Mouse (Mus musculus): ENCODE data around the gene AC109138.7.

DNA sequence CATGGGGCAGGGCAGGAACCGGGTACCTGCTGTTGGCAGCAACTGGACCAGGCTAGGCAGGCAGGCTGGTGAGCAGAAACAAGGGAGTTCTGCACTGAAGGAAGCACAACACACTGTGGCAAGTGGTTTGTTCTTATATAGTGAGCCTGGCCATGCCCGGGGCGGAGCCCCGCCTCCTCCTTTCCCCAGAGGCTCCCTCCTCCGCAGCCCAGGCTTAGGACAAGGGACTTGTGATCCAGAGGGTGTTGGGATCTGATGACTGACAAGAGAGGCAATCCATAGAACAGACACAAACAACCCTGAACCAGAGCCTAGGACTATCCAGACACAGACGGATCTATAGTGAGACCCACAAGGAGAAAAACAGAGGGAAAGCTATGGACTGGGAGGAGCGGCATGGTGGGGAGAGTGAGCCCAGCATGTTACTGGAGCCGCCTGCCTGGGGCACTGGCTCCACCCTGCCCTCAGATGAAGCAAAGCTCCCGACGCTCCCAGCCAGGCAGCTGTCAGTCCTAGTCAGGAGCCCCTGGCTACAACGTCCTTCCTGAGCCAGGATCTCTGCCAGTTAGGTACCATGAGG lies 38.7 kb upstream of the AC109138.7 start, which contains the start of gene Carns1:
- no peak for TF ChIP-seq MAFK (IDR thresholded peaks at IDR 0.05; ENCODE audit: insufficient replicate concordance, low read length)
- no peak for TF ChIP-seq ZMIZ1 (IDR thresholded peaks at IDR 0.05; ENCODE audit: low read depth, low read length)
- TF ChIP-seq POLR2A (IDR thresholded peaks at IDR 0.05; ENCODE audit: low read depth, low read length): no peak
- no peak for TF ChIP-seq CTCF (conservative IDR thresholded peaks at IDR 0.05 in 1 of 2, IDR thresholded peaks at IDR 0.05 in 1 of 2; ENCODE audit: low read depth in 2 of 2, low read length in 2 of 2)
- no peak for TF ChIP-seq MEF2A (IDR thresholded peaks at IDR 0.05; ENCODE audit: borderline replicate concordance, low read depth, low read length)
- no peak for TF ChIP-seq MAX (IDR thresholded peaks at IDR 0.05; ENCODE audit: low read length)
- no peak for TF ChIP-seq RAD21 (IDR thresholded peaks at IDR 0.05; ENCODE audit: low read depth, low read length)
- TF ChIP-seq MAZ (IDR thresholded peaks at IDR 0.05; ENCODE audit: low read depth, low read length): no peak
- TF ChIP-seq POLR2AphosphoS2 (IDR thresholded peaks at IDR 0.05; ENCODE audit: low read depth, low read length): no peak
- no peak for TF ChIP-seq EP300 (IDR thresholded peaks at IDR 0.05; ENCODE audit: low read length)
